Mouse (Mus musculus): ENCODE results near the gene Gm21988. TPM values are rescaled to one million over a fixed set of nuclear protein-coding genes. Genes with fewer than 3 reads are reported as not detected.

The Gm21988 gene
- total and polyA plus RNA-seq, 3 experiments: 0.98 to 2.6 (median 1.4) TPM

GRCm38 (mm10) chr11:70226602-70226890 lies 13.1 kb downstream of the Gm21988 start:
- H3K4me1 ChIP-seq (ENCODE audit: control insufficient read depth in 1 of 2, insufficient read depth in 2 of 2): peaks cover 4 to 38% of the 10 kb centered on the region in 2 experiments; a peak in 3 of 4 replicates
- no peak overlapping the region for H3K4me3 ChIP-seq (replicated peaks in 1 of 3; ENCODE audit: low read depth in 2 of 3, low read length in 2 of 3, poor library complexity in 1 of 3)
- no peak for TF ChIP-seq ZC3H11A (IDR thresholded peaks at IDR 0.05; ENCODE audit: low read depth, low read length)
- no peak for TF ChIP-seq POLR2A (IDR thresholded peaks at IDR 0.05; ENCODE audit: low read depth, low read length)
- in situ Hi-C loops (cut with MboI; ENCODE audit: low pct_ligation_motif_present, low pct_unique_long_range_greater_than_20kb, low sequenced_read_pairs) (loop anchor here (25.0 kb wide), 2 partner anchors 386 to 536 kb away; partner anchors contain the start of genes 4930544D05Rik, Chrne and Zfp3), dilution Hi-C loops (cut with MboI; ENCODE audit: extremely low pct_ligation_motif_present, extremely low pct_unique_long_range_greater_than_20kb, low sequenced_read_pairs) (no loop called here)
- peaks cover 0 to 14% of the 10 kb centered on the region in 2 experiments for H3K36me3 ChIP-seq (replicated peaks in 1 of 2; ENCODE audit: control insufficient read depth in 1 of 2, insufficient read depth in 1 of 2, low read length in 1 of 2)
- peaks cover 2% of the 10 kb centered on the region for H3K27me3 ChIP-seq (replicated peaks)
- no peak overlapping the region for H3K27ac ChIP-seq (ENCODE audit: insufficient read depth, low read depth)
- H3K9ac ChIP-seq (ENCODE audit: insufficient read depth, low read depth): no peak overlapping the region
- no peak overlapping the region for H3K4me2 ChIP-seq (ENCODE audit: insufficient read depth, low read depth, poor library complexity, severe bottlenecking)
- H3K9me3 ChIP-seq (replicated peaks; ENCODE audit: low read length): no peaks in the 10 kb centered on the region
- no peak for DNase-seq (ENCODE audit: extremely low read depth)
- H3K79me2 ChIP-seq (replicated peaks; ENCODE audit: control insufficient read depth, extremely low read depth, insufficient read depth, poor library complexity, severe bottlenecking): no peaks in the 10 kb centered on the region

DNA sequence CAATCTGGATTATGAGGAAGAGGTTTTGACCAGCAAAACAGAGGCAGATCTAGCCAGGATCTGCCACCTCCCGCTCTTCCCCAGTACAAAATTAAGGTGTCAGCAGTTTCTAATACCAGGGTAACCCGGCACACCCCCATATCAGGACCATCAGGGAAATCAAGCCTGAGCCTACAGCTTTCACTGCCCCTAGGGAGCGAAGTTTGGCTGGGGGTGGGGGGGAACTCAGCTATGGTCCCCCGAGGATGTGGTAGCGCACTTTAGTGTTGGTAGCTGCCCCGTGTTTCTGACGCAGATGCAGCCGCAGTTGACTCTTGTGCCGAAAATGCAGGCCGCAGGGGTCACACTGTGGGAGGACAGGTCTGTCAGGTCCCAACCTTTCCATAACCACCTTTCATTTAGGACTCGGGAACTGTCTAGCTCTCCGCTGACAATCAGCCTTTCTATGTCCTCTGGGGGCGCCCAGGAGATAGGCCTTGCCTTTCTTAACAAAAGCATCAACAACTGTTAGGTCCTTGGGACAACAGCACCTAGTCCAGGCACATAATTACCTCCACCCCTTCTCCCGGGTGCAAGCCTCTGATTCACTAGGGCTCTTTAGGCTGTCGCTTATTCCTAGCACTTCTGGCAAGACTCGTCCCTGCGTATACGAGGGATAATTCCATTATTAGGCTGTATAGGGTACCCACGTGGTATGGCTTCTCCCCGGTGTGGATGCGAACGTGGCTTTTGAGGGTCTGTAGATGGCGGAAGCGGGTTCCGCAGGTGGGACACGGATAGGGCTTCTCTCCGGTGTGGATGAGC lies 13.6 kb downstream of the Gm21988 start:
- peaks cover 0 to 14% of the 10 kb centered on the region in 2 experiments for H3K36me3 ChIP-seq (replicated peaks in 1 of 2; ENCODE audit: control insufficient read depth in 1 of 2, insufficient read depth in 1 of 2, low read length in 1 of 2)
- dilution Hi-C loops (cut with MboI; ENCODE audit: extremely low pct_ligation_motif_present, extremely low pct_unique_long_range_greater_than_20kb, low sequenced_read_pairs) (no loop called here), in situ Hi-C loops (cut with MboI; ENCODE audit: low pct_ligation_motif_present, low pct_unique_long_range_greater_than_20kb, low sequenced_read_pairs) (loop anchor here (25.0 kb wide), 2 partner anchors 386 to 536 kb away; partner anchors contain the start of genes 4930544D05Rik, Chrne and Zfp3)
- no peak overlapping the region for H3K4me3 ChIP-seq (replicated peaks in 1 of 3; ENCODE audit: low read depth in 2 of 3, low read length in 2 of 3, poor library complexity in 1 of 3)
- H3K4me1 ChIP-seq (ENCODE audit: control insufficient read depth in 1 of 2, insufficient read depth in 2 of 2): peaks cover 4 to 33% of the 10 kb centered on the region in 2 experiments; a peak in 3 of 4 replicates
- no peak overlapping the region for H3K27ac ChIP-seq (ENCODE audit: insufficient read depth, low read depth)
- H3K79me2 ChIP-seq (replicated peaks; ENCODE audit: control insufficient read depth, extremely low read depth, insufficient read depth, poor library complexity, severe bottlenecking): no peaks in the 10 kb centered on the region
- H3K9ac ChIP-seq (ENCODE audit: insufficient read depth, low read depth): no peak overlapping the region
- TF ChIP-seq CTCF (conservative IDR thresholded peaks at IDR 0.05 in 1 of 2, IDR thresholded peaks at IDR 0.05 in 1 of 2; ENCODE audit: low read depth in 2 of 2, low read length in 2 of 2): no peak
- TF ChIP-seq ELF1 (IDR thresholded peaks at IDR 0.05; ENCODE audit: low read depth, low read length): no peak
- H3K4me2 ChIP-seq (ENCODE audit: insufficient read depth, low read depth, poor library complexity, severe bottlenecking): no peak overlapping the region
- H3K27me3 ChIP-seq (replicated peaks): peaks cover 2% of the 10 kb centered on the region
- H3K9me3 ChIP-seq (replicated peaks; ENCODE audit: low read length): no peaks in the 10 kb centered on the region
- DNase-seq (ENCODE audit: extremely low read depth): no peak

- H3K9me3 ChIP-seq (replicated peaks; ENCODE audit: low read length): no peaks in the 10 kb centered on the region
- no peak for TF ChIP-seq MXI1 (IDR thresholded peaks at IDR 0.05; ENCODE audit: low read depth, low read length)
- TF ChIP-seq MAZ (IDR thresholded peaks at IDR 0.05; ENCODE audit: low read depth, low read length): no peak
- TF ChIP-seq ELF1 (IDR thresholded peaks at IDR 0.05; ENCODE audit: low read depth, low read length): no peak
- H3K4me1 ChIP-seq (ENCODE audit: control insufficient read depth in 1 of 2, insufficient read depth in 2 of 2): peaks cover 13 to 26% of the 10 kb centered on the region in 2 experiments; a peak in 3 of 4 replicates
- no peaks in the 10 kb centered on the region for H3K27me3 ChIP-seq (replicated peaks)
- H3K4me2 ChIP-seq (ENCODE audit: insufficient read depth, low read depth, poor library complexity, severe bottlenecking): no peak overlapping the region
- H3K4me3 ChIP-seq (replicated peaks in 1 of 3; ENCODE audit: low read depth in 2 of 3, low read length in 2 of 3, poor library complexity in 1 of 3): no peak overlapping the region
- DNase-seq (ENCODE audit: extremely low read depth): no peak
- in situ Hi-C loops (cut with MboI; ENCODE audit: low pct_ligation_motif_present, low pct_unique_long_range_greater_than_20kb, low sequenced_read_pairs): no loop called here
- H3K79me2 ChIP-seq (replicated peaks; ENCODE audit: control insufficient read depth, extremely low read depth, insufficient read depth, poor library complexity, severe bottlenecking): no peaks in the 10 kb centered on the region
- peaks cover 0 to 20% of the 10 kb centered on the region in 2 experiments for H3K36me3 ChIP-seq (replicated peaks in 1 of 2; ENCODE audit: control insufficient read depth in 1 of 2, insufficient read depth in 1 of 2, low read length in 1 of 2)
- dilution Hi-C loops (cut with MboI; ENCODE audit: extremely low pct_ligation_motif_present, extremely low pct_unique_long_range_greater_than_20kb, low sequenced_read_pairs): no loop called here
- no peak overlapping the region for H3K9ac ChIP-seq (ENCODE audit: insufficient read depth, low read depth)
- no peak overlapping the region for H3K27ac ChIP-seq (ENCODE audit: insufficient read depth, low read depth)
Measured at GRCm38 (mm10) chr11:70223724-70224123, 15.9 kb downstream of the Gm21988 start.
